Mouse (Mus musculus): ENCODE data around the gene Gm14288. TPM values are rescaled to one million over a fixed set of nuclear protein-coding genes. Genes with fewer than 3 reads are reported as not detected.

The Gm14288 gene
- 6.2 TPM for polyA plus RNA-seq (2014; fragmentation: Illumina TruSeq; extraction: RNeasy Lipid Tissue Mini Kit (QIAGEN cat#74804); ENCODE audit: low read depth, low replicate concordance)

DNA sequence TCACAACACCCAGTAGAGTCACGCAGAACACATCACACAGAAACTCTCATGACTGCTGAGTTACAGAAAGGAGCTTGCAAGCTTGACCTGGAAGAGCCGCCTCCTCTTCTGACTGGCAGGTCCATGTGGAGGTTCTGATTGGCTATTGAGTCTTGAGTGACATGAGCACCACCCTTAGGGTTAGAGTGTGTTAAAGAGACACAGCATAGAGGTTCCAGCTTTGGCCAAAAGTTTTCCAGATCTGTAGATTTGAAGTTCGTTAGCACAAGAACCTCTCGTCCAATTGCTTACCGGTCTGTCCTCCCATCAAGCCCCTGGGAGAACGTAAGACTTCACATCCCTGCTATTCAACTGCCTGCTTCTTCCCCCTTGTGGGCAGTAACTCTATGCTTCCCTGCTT lies at the start of gene Gm14288:
Gene Gm14288 (minus strand): TSS at position 101 of the 400 bp plus-strand sequence.

DNA sequence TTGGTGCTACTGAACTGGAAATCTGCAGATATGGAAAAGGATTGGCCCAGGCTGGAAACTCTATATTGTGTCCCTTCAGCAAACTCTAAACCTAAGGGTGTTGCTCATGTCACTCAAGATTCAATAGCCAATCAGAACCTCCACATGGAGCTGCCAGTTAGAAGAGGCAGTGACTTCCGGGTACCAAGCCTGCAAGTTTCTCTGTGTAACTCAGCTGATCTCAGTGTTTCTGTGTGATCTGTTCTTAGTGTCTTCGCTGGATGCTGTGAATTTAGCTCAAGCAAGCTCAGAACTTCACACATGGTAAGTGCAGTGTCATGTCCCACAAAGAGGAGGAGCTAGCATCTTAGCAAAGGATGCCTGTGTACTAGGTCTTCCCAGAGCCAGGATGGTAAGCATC lies 59.7 kb downstream of the Gm14288 start, which contains the start of gene Gm2007:
Gene Gm2007 (plus strand): TSS at position 301 of the 400 bp plus-strand sequence.

Other genes with a start within 250 kb of the Gm14288 start
- not detected for gene Gm11007, start 157.1 kb downstream of the Gm14288 start, polyA plus RNA-seq (2014; fragmentation: Illumina TruSeq; extraction: RNeasy Lipid Tissue Mini Kit (QIAGEN cat#74804); ENCODE audit: low read depth, low replicate concordance)
- gene Zfp969, start 97.4 kb downstream of the Gm14288 start, polyA plus RNA-seq (2014; fragmentation: Illumina TruSeq; extraction: RNeasy Lipid Tissue Mini Kit (QIAGEN cat#74804); ENCODE audit: low read depth, low replicate concordance), result not detected
- gene Gm2007, start 59.6 kb downstream of the Gm14288 start, polyA plus RNA-seq (2014; fragmentation: Illumina TruSeq; extraction: RNeasy Lipid Tissue Mini Kit (QIAGEN cat#74804); ENCODE audit: low read depth, low replicate concordance), result not detected
- 1.9 TPM for gene Gm6710, start 68.1 kb upstream of the Gm14288 start, polyA plus RNA-seq (2014; fragmentation: Illumina TruSeq; extraction: RNeasy Lipid Tissue Mini Kit (QIAGEN cat#74804); ENCODE audit: low read depth, low replicate concordance)
- gene Zfp966, start 130.0 kb upstream of the Gm14288 start, polyA plus RNA-seq (2014; fragmentation: Illumina TruSeq; extraction: RNeasy Lipid Tissue Mini Kit (QIAGEN cat#74804); ENCODE audit: low read depth, low replicate concordance), result 10.6 TPM
- 11.3 TPM for gene Gm2026, start 164.2 kb upstream of the Gm14288 start, polyA plus RNA-seq (2014; fragmentation: Illumina TruSeq; extraction: RNeasy Lipid Tissue Mini Kit (QIAGEN cat#74804); ENCODE audit: low read depth, low replicate concordance)

Measured in heart, adult 10 weeks (tissue).